Mouse (Mus musculus) stomach, postnatal 0 days (tissue): ENCODE data around the gene Fam83b.

Experiments
- CTCF ChIP-seq: IDR thresholded peaks from 2 replicates; pipeline ENCODE4 v1.5.1; 2016; ENCODE audit warnings: antibody characterized with exemption, low read depth, mild to moderate bottlenecking, moderate library complexity
- EP300 ChIP-seq: optimal IDR thresholded peaks from 2 replicates; pipeline ENCODE3; 2016; ENCODE audit warnings: antibody characterized with exemption

GRCm38 (mm10) chr9:76505650-76506049 is 61.3 kb downstream of the Fam83b start:
- no peak for TF ChIP-seq CTCF
- no peak for TF ChIP-seq EP300
